Mouse (Mus musculus) embryonic fibroblast, embryonic 13.5 days (primary cell): ENCODE measurements at regions not wholly inside any gene's neighbourhood (a gene's known extent, or its start where the extent isn't known, plus 50 kb on each side); places are given as distances from the start of the nearest gene placed in this dataset.
A peak's percentile ranks its signal among the peaks of the same experiment; 100 is the strongest.

Source experiments
- H3K27ac ChIP-seq: 2 replicates; pipeline ENCODE4 v1.5.1; 2012; ENCODE audit warnings: low read length, control low read depth, inconsistent platforms; ENCODE audit not compliant: insufficient read depth
- H3K4me1 ChIP-seq: 2 replicates; pipeline ENCODE4 v1.6.1; 2011; ENCODE audit warnings: low read length; ENCODE audit not compliant: control insufficient read depth, insufficient read depth
- H3K4me3 ChIP-seq: 2 replicates; pipeline ENCODE4 v1.5.1; 2011; ENCODE audit warnings: mild to moderate bottlenecking, control low read depth, low read length; ENCODE audit not compliant: insufficient read depth
- CTCF ChIP-seq: IDR thresholded peaks from 2 replicates; pipeline ENCODE4 v1.5.1; 2011; ENCODE audit warnings: mild to moderate bottlenecking, control low read depth, low read length, moderate library complexity, borderline replicate concordance; ENCODE audit not compliant: insufficient read depth
- POLR2A ChIP-seq: IDR thresholded peaks from 2 replicates; pipeline ENCODE4 v1.6.1; 2011; ENCODE audit warnings: low read depth, mild to moderate bottlenecking, control low read depth, low read length, moderate library complexity

GRCm38 (mm10) chr3:150493433-150494045, 944.1 kb upstream of the Adgrl4 start:
- H3K27ac ChIP-seq = no peak overlapping the region
- H3K4me3 ChIP-seq = no peak overlapping the region
- H3K4me1 ChIP-seq = no peaks in the 10 kb centered on the region
- TF ChIP-seq CTCF = no peak
- TF ChIP-seq POLR2A = no peak

GRCm38 (mm10) chr3:150530966-150531365, 906.7 kb upstream of the Adgrl4 start:
- no peaks in the 10 kb centered on the region for H3K4me1 ChIP-seq
- no peak overlapping the region for H3K27ac ChIP-seq
- H3K4me3 ChIP-seq = no peak overlapping the region
- TF ChIP-seq CTCF (no peak), POLR2A (no peak)

GRCm38 (mm10) chr3:150543118-150543517, 894.6 kb upstream of the Adgrl4 start:
- Histone ChIP-seq H3K4me1 (no peaks in the 10 kb centered on the region), H3K27ac (no peak overlapping the region), H3K4me3 (no peak overlapping the region)
- no peak for TF ChIP-seq CTCF
- no peak for TF ChIP-seq POLR2A

- Histone ChIP-seq H3K27ac (no peak overlapping the region), H3K4me3 (no peak overlapping the region), H3K4me1 (no peaks in the 10 kb centered on the region)
- TF ChIP-seq POLR2A (no peak), CTCF (no peak)
These were observed 849.2 kb upstream of the Adgrl4 start for GRCm38 (mm10) chr3:150588474-150588873.

- no peak for TF ChIP-seq POLR2A
- TF ChIP-seq CTCF = no peak
- H3K27ac ChIP-seq = no peak overlapping the region
- no peak overlapping the region for H3K4me3 ChIP-seq
- no peaks in the 10 kb centered on the region for H3K4me1 ChIP-seq
These were observed 846.7 kb upstream of the Adgrl4 start for GRCm38 (mm10) chr3:150590978-150591377.

- TF ChIP-seq POLR2A = no peak
- TF ChIP-seq CTCF = no peak
- H3K27ac ChIP-seq = no peak overlapping the region
- H3K4me1 ChIP-seq = no peaks in the 10 kb centered on the region
- H3K4me3 ChIP-seq = no peak overlapping the region
These were observed 834.1 kb upstream of the Adgrl4 start for GRCm38 (mm10) chr3:150603400-150604095.

- Histone ChIP-seq H3K4me3 (peak overlapping the region; percentile 11), H3K27ac (peak overlapping the region; percentile 58), H3K4me1 (no peaks in the 10 kb centered on the region)
- TF ChIP-seq POLR2A (no peak), CTCF (no peak)
These were observed 827.0 kb upstream of the Adgrl4 start for GRCm38 (mm10) chr3:150610681-150611101.

GRCm38 (mm10) chr3:150637544-150637943, 800.1 kb upstream of the Adgrl4 start:
- Histone ChIP-seq H3K4me3 (no peak overlapping the region), H3K27ac (no peak overlapping the region), H3K4me1 (no peaks in the 10 kb centered on the region)
- TF ChIP-seq POLR2A (no peak), CTCF (no peak)

- no peak for TF ChIP-seq CTCF
- no peak for TF ChIP-seq POLR2A
- Histone ChIP-seq H3K4me1 (no peaks in the 10 kb centered on the region; the same call in 1 of the 2 replicates), H3K27ac (no peak overlapping the region), H3K4me3 (no peak overlapping the region)
These were observed 797.5 kb upstream of the Adgrl4 start for GRCm38 (mm10) chr3:150640004-150640676.

GRCm38 (mm10) chr3:150648040-150648439, 789.6 kb upstream of the Adgrl4 start:
- Histone ChIP-seq H3K4me1 (no peaks in the 10 kb centered on the region; the same call in 1 of the 2 replicates), H3K4me3 (no peak overlapping the region), H3K27ac (no peak overlapping the region)
- TF ChIP-seq POLR2A (no peak), CTCF (no peak)
